Mouse (Mus musculus) frontal cortex, postnatal 14 days (tissue): ENCODE results near the gene Pink1.

Source experiments
- DNase-seq, 2 experiments: peaks; one replicate each; pipeline ENCODE4 v3.0.0; 2022; ENCODE audit warnings: low spot score in 2 of 2

Gene Pink1

GRCm38 (mm10) chr4:138326077-138326695 lies at the start of gene Pink1:
Gene Pink1, minus strand, starts transcription at chr4:138326307.
- DNase-seq, result peak; percentile 83 to 86

GRCm38 (mm10) chr4:138375117-138375516 lies 49.0 kb upstream of the Pink1 start:
- no peak for DNase-seq

GRCm38 (mm10) chr4:138370996-138371516 lies 44.9 kb upstream of the Pink1 start:
- no peak for DNase-seq

- no peak for DNase-seq
Observed at GRCm38 (mm10) chr4:138368498-138369260, 42.6 kb upstream of the Pink1 start.

GRCm38 (mm10) chr4:138367641-138368497 lies 41.8 kb upstream of the Pink1 start, which contains the start of gene Cda:
Gene Cda, minus strand, starts transcription at chr4:138367992.
- peak in 1 of 2 experiments; percentile 14 for DNase-seq

- no peak for DNase-seq
Observed at GRCm38 (mm10) chr4:138366561-138366960, 40.5 kb upstream of the Pink1 start.

- no peak for DNase-seq
Observed at GRCm38 (mm10) chr4:138363511-138363910, 37.4 kb upstream of the Pink1 start.

- no peak for DNase-seq
Observed at GRCm38 (mm10) chr4:138362883-138363282, 36.8 kb upstream of the Pink1 start.

GRCm38 (mm10) chr4:138361370-138361821 lies 35.3 kb upstream of the Pink1 start:
- no peak for DNase-seq

- no peak for DNase-seq
Observed at GRCm38 (mm10) chr4:138358176-138358575, 32.1 kb upstream of the Pink1 start.

GRCm38 (mm10) chr4:138356551-138356950 lies 30.4 kb upstream of the Pink1 start:
- no peak for DNase-seq

- DNase-seq, result no peak
Observed at GRCm38 (mm10) chr4:138356141-138356540, 30.0 kb upstream of the Pink1 start.

- DNase-seq, result no peak
Observed at GRCm38 (mm10) chr4:138355496-138355895, 29.4 kb upstream of the Pink1 start.

GRCm38 (mm10) chr4:138353438-138354171 lies 27.5 kb upstream of the Pink1 start:
- no peak for DNase-seq

GRCm38 (mm10) chr4:138352692-138353091 lies 26.6 kb upstream of the Pink1 start:
- no peak for DNase-seq

- no peak for DNase-seq
Observed at GRCm38 (mm10) chr4:138351821-138352220, 25.7 kb upstream of the Pink1 start.

GRCm38 (mm10) chr4:138348716-138349115 lies 22.6 kb upstream of the Pink1 start:
- no peak for DNase-seq

- DNase-seq, result no peak
Observed at GRCm38 (mm10) chr4:138347280-138347679, 21.2 kb upstream of the Pink1 start.

GRCm38 (mm10) chr4:138344891-138345545 lies 18.9 kb upstream of the Pink1 start:
- DNase-seq, result no peak

GRCm38 (mm10) chr4:138343341-138343837 lies 17.3 kb upstream of the Pink1 start:
- DNase-seq, result no peak
